Mouse (Mus musculus) heart, embryonic 13.5 days (tissue): ENCODE results near the gene Cspg5. TPM values are rescaled to one million over a fixed set of nuclear protein-coding genes. Genes with fewer than 3 reads are reported as not detected.

ENCODE experiments used
- ATAC-seq: fragments of 200-750 bp; cut with Nextera tagmentation; 2 replicates; pipeline ENCODE4 v1.8.0; 2017; ENCODE audit warnings: moderate TSS enrichment; ENCODE audit not compliant: insufficient number of reproducible peaks, low FRiP score, low TSS enrichment; ENCODE audit errors: extremely low read depth
- H3K27ac ChIP-seq: fragments of 300-500 bp; sonication (generic); replicated peaks from 2 replicates; pipeline ENCODE4 v1.5.1; 2015; ENCODE audit warnings: moderate library complexity, mild to moderate bottlenecking, inconsistent platforms
- H3K27me3 ChIP-seq: fragments of 300-500 bp; sonication (generic); replicated peaks from 2 replicates; pipeline ENCODE4 v1.6.1; 2015; ENCODE audit warnings: mild to moderate bottlenecking, inconsistent platforms
- H3K36me3 ChIP-seq: fragments of 300-500 bp; sonication (generic); 2 replicates; pipeline ENCODE4 v1.6.1; 2015; ENCODE audit warnings: mild to moderate bottlenecking, inconsistent platforms
- H3K4me1 ChIP-seq: fragments of 300-500 bp; sonication (generic); 2 replicates; pipeline ENCODE4 v1.6.1; 2015; ENCODE audit warnings: inconsistent platforms
- H3K4me2 ChIP-seq: fragments of 300-500 bp; sonication (generic); 2 replicates; pipeline ENCODE4 v1.6.1; 2015; ENCODE audit warnings: inconsistent platforms, mild to moderate bottlenecking, moderate library complexity
- H3K4me3 ChIP-seq: fragments of 300-500 bp; sonication (generic); 2 replicates; pipeline ENCODE4 v1.5.1; 2015; ENCODE audit warnings: moderate library complexity, mild to moderate bottlenecking, inconsistent platforms
- H3K9ac ChIP-seq: fragments of 300-500 bp; sonication (generic); 2 replicates; pipeline ENCODE4 v1.6.1; 2015; ENCODE audit warnings: inconsistent platforms, mild to moderate bottlenecking, moderate library complexity
- H3K9me3 ChIP-seq: fragments of 300-500 bp; sonication (generic); 2 replicates; pipeline ENCODE4 v1.6.1; 2016; ENCODE audit warnings: inconsistent platforms
- WGBS: fragments of 180-500 bp; shearing (Covaris S2); methylation state at CpG from one replicate; pipeline ENCODE4 v1.1.7; 2015; ENCODE audit warnings: mixed read lengths; 5-methylcytosine and 5-hydroxymethylcytosine counted together
- polyA plus RNA-seq: library from polyadenylated mRNA; unstranded; fragments of >200 nt; fragmentation: Nextera tagmentation; extraction: Ambion mirVana; gene quantifications from 2 replicates; pipeline ENCODE4 v1.2.1, GENCODE M21; 2015

Gene Cspg5
- 2.3 and 2.7 TPM in 2 replicates for polyA plus RNA-seq

DNA sequence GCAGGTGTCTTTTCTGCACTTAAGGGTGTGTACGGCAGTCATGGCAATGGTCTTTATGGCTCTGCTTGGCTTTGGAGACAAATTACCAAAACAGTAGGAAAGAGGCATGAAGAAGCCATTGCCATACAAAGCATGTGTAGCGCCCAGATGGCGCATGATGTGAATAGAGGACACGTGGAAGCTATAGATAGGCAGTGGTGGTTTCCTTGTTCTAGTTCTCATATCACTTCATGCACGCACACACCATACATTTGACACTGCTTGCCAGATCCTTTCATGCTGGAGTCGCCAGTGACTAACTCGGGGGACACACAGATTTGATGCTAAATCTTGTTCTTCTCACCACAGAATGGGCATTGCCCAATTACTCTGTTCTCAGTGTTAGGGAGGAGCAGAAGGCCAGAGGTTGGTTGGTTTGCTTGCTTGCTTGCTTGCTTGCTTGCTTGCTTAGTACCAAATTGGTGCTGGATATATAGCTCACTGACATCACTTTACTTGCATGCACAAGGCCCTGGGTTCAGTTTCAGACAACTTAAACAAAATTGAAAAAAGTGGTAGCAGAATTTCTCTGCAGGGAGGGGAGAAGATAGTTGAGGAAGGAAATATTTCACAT, at the start of gene Cspg5:
Gene Cspg5, plus strand, starts transcription at position 563 of the 613 bp plus-strand sequence.
- peak within 1 kb of the TSS; percentile 100 for H3K4me2 ChIP-seq
- H3K27me3 ChIP-seq: peaks cover 47% of the 10 kb centered on the region
- no peak for ATAC-seq
- H3K36me3 ChIP-seq: peaks cover 32% of the 10 kb centered on the region
- H3K4me1 ChIP-seq: peaks cover 15% of the 10 kb centered on the region
- no peak within 1 kb of the TSS for H3K27ac ChIP-seq
- no peaks in the 10 kb centered on the region for H3K9me3 ChIP-seq
- H3K4me3 ChIP-seq: peak within 1 kb of the TSS; percentile 77
- 87% methylated on average over 7 of the region's 7 CpGs for WGBS
- H3K9ac ChIP-seq: no peak within 1 kb of the TSS

DNA sequence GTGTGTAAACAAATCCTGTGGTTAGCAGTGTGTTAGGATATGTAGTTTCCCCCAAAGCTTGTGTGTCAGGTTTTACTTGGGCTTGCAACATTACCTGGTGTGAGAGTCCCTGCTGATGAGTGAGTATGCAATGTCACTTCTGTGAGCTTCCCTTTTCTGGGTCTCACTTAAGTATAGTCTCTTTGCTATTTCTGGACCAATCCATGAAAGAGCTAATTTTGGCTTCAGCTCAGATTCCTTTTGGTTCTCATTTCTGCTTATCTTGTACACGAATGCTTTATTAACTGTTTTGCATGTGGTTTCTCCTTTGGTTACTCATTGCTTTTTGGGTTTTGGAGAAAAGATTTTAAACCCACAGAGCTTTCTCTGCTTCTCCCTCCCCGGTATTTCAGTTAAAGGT, 43.7 kb upstream of the Cspg5 start:
- peak overlapping the region; percentile 70 for H3K27ac ChIP-seq
- H3K27me3 ChIP-seq: no peaks in the 10 kb centered on the region
- H3K4me1 ChIP-seq: peaks cover 11% of the 10 kb centered on the region
- no peak for ATAC-seq
- no peaks in the 10 kb centered on the region for H3K9me3 ChIP-seq
- H3K36me3 ChIP-seq: peaks cover 81% of the 10 kb centered on the region
- H3K4me3 ChIP-seq: no peak overlapping the region
- peak overlapping the region; percentile 28 for H3K4me2 ChIP-seq
- no peak overlapping the region for H3K9ac ChIP-seq
- WGBS: 63% methylated on average over 2 of the region's 2 CpGs

DNA sequence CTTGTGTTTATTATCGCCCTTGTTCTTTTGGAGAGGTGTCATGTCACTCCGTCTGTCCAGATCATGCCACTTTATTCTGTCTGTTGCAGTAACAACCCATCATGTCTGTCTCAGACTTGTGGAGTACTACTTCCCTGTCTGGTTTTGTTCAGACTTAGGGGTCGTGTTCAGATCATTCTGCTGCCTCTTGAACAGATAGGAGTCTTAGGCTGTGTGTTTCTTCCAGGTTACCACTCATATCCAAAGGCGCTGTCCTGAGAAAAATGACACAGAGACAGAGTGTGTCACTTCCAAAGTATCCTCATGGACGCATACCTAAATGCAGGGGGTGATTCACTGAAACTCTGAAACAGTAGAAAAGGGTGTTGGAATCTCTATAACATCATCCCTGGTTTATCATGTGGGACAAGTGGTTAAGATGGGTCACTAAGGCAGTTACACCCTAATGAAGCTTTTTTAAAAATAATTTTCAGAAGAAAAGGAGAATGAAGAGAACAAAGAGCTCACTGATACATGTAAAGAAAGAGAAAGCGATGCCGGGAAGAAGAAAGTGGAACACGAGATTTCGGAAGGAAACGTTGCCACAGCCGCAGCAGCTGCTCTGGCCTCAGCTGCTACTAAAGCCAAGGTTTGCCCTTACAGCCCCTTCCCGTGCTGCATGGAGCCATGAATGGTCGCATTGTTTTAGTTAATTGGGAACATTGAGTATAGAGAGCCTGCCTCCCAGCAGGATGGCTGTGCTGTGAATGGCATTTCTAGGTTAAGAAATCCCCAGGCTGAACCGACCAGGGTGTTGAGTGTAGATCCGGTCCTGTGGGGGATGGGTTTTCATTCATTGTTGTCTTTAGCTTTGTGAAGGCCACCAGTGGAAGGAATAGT, 37.8 kb upstream of the Cspg5 start:
- WGBS: 63% methylated on average over 15 of the region's 15 CpGs
- peak overlapping the region; percentile 30 for H3K27ac ChIP-seq
- no peak for ATAC-seq
- H3K9me3 ChIP-seq: no peaks in the 10 kb centered on the region
- H3K36me3 ChIP-seq: peaks cover 86% of the 10 kb centered on the region
- no peak overlapping the region for H3K4me3 ChIP-seq
- 0 out of 2 replicates have a peak overlapping the region, but pooled peaks have one; percentile 11 for H3K9ac ChIP-seq
- peaks cover 15% of the 10 kb centered on the region for H3K4me1 ChIP-seq
- no peak overlapping the region for H3K4me2 ChIP-seq
- no peaks in the 10 kb centered on the region for H3K27me3 ChIP-seq

DNA sequence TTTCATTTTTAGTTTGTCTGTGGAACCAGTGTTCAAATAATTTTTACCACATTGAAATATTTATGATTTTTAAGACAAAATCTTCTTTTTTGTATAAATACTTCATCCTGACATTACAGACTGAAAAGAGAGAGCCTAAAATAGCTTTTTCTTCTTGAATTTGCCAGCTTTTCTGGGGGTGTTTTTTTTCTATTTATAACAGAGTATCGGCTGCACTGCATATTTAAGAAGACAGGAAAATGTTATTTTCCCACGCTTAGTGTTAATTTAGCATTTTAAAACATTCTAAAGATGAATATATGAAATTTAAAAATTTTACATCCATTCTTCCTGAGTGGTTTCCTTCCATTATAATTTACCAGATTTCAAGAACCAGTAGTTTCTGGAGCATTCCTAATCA, 37.1 kb upstream of the Cspg5 start:
- no peak overlapping the region for H3K27ac ChIP-seq
- WGBS: 88% methylated on average over 2 of the region's 2 CpGs
- ATAC-seq: no peak
- peaks cover 15% of the 10 kb centered on the region for H3K4me1 ChIP-seq
- H3K9ac ChIP-seq: no peak overlapping the region
- no peak overlapping the region for H3K4me3 ChIP-seq
- H3K36me3 ChIP-seq: peaks cover 90% of the 10 kb centered on the region
- no peaks in the 10 kb centered on the region for H3K9me3 ChIP-seq
- H3K27me3 ChIP-seq: no peaks in the 10 kb centered on the region
- no peak overlapping the region for H3K4me2 ChIP-seq

DNA sequence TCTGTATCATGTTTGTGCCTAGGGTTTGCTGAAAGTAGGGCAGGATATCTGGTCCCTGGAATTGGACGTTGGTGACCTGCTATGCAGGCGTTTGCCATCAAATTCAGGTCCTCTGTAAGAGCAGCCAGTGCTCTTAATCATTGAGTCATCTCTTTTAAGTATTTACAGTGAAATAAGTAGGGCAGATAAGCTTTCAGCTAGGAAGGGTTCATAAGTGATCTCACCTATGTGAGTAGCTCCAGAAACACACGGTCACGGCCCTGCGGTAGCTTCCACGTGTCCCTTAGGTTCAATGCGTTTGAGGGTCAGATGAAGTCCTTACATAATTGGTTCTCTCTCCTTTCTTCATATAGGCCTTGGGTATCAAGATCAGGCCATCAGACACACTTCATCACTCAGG, 35.3 kb upstream of the Cspg5 start:
- Histone ChIP-seq H3K36me3 (peaks cover 92% of the 10 kb centered on the region), H3K9ac (no peak overlapping the region), H3K4me3 (no peak overlapping the region), H3K27ac (no peak overlapping the region), H3K27me3 (no peaks in the 10 kb centered on the region), H3K9me3 (no peaks in the 10 kb centered on the region), H3K4me2 (no peak overlapping the region), H3K4me1 (peaks cover 15% of the 10 kb centered on the region)
- no peak for ATAC-seq
- 64% methylated on average over 7 of the region's 7 CpGs for WGBS

DNA sequence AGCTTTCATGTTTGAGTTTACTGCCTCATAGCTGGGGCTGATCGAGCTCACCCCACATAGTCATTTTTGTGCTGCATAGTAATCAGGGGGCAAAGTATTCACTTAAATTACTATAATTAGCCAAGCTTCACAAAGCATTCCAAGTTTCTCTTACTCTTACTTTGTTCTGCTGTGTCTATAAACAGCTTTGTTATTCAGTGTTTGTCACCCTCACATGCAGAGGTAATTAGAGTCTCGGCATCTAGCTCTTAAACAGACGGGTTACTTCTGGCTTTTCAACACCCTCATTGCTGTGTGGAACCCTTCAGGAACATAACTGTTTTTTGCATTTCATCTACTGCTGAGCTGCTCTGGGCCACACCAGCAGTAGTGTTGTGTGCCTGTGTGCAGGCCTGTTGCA, 34.6 kb upstream of the Cspg5 start:
- Histone ChIP-seq H3K4me2 (no peak overlapping the region), H3K9ac (no peak overlapping the region), H3K9me3 (no peaks in the 10 kb centered on the region), H3K4me1 (peaks cover 15% of the 10 kb centered on the region), H3K27ac (no peak overlapping the region; the same call in 1 of the 2 replicates), H3K4me3 (no peak overlapping the region), H3K27me3 (no peaks in the 10 kb centered on the region), H3K36me3 (peaks cover 92% of the 10 kb centered on the region)
- no peak for ATAC-seq
- WGBS: 71% methylated on average over 3 of the region's 3 CpGs

DNA sequence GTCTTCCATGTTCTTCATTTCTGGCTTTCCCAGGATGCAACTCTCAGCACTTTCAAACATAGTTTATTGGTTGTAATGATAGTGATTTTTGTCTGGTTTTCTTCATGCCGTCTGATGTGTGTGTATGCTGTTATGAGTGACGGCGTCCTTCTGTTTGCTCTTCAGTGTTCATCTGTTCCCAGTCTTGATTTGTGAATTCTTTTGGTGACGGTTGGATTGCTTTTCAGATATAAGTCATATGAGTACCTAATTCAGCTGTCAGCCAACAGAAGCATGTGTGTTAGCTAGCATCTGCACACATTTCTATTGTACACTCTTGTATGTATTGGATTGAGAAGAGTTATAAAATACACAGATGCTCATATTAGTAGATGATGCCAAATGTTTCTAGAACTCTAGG, 19.3 kb upstream of the Cspg5 start:
- H3K4me2 ChIP-seq: no peak overlapping the region
- no peaks in the 10 kb centered on the region for H3K27me3 ChIP-seq
- H3K9ac ChIP-seq: no peak overlapping the region
- 84% methylated on average over 4 of the region's 4 CpGs for WGBS
- peaks cover 93% of the 10 kb centered on the region for H3K36me3 ChIP-seq
- no peaks in the 10 kb centered on the region for H3K4me1 ChIP-seq
- no peaks in the 10 kb centered on the region for H3K9me3 ChIP-seq
- no peak overlapping the region for H3K4me3 ChIP-seq
- H3K27ac ChIP-seq: no peak overlapping the region
- no peak for ATAC-seq

DNA sequence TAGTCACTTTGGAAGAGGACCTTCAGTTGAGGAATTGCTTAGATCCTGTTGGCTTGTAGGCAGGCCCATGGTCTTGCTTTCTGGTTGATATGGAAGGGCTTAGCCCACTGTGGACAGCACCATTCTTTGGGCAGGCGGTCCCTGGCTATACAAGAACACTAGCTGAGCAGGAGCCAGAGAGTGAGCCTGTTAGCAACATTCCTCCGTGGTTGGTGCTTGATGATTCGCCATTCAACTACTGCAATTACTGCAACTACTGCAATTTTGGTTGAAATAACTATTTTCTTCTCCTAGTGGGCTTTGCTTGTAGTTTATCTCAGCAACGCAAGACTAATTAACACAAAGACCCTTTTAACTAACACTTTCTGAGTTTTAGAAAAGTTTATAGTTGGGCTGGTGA, 17.4 kb upstream of the Cspg5 start:
- Histone ChIP-seq H3K27ac (no peak overlapping the region), H3K4me1 (no peaks in the 10 kb centered on the region), H3K36me3 (peaks cover 90% of the 10 kb centered on the region), H3K4me2 (no peak overlapping the region), H3K4me3 (no peak overlapping the region), H3K9me3 (no peaks in the 10 kb centered on the region), H3K9ac (no peak overlapping the region), H3K27me3 (no peaks in the 10 kb centered on the region)
- 88% methylated on average over 4 of the region's 4 CpGs for WGBS
- ATAC-seq: no peak

DNA sequence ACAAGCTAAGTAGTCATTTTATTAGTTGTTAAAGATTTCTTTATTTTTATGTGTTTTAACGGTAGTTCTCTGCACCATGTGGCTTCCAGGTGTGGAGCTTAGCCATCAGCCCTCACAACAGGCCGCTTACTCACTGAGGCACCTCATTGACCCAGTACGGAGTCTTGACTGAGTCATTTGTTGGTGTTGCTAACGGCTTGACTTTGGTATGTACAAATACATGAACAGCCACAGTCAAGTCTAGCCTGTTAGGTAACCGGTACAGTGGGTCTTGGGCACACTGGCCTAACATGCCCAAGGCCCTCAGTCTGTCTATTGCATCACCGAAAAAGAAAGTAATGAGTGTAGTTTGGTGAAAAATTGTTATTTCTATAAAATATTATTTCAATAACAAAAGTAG, 14.9 kb upstream of the Cspg5 start:
- no peak overlapping the region for H3K9ac ChIP-seq
- WGBS: 89% methylated on average over 6 of the region's 6 CpGs
- no peak overlapping the region for H3K27ac ChIP-seq
- H3K36me3 ChIP-seq: peaks cover 90% of the 10 kb centered on the region
- no peaks in the 10 kb centered on the region for H3K4me1 ChIP-seq
- no peak overlapping the region for H3K4me3 ChIP-seq
- H3K4me2 ChIP-seq: no peak overlapping the region
- no peaks in the 10 kb centered on the region for H3K27me3 ChIP-seq
- no peaks in the 10 kb centered on the region for H3K9me3 ChIP-seq
- no peak for ATAC-seq

DNA sequence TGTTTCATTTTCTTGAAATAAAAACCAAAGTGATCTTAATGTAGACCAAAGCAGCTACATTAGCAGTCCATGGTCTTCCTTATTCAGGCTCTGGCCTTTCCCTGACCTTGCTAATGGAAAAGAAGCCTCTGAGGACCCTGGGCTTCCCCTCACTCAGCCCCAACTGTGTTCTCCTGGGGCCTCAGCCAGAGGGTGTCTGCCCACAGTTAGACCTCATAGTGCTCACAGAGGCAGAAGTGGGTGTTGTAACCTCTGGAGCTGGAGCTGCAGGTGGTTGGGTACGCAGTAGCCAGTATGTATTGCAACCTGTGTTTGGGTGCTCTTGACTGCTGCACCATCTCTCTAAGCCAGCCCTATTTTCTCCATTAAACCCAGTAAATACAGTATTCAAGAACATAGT, 14.5 kb upstream of the Cspg5 start:
- no peaks in the 10 kb centered on the region for H3K4me1 ChIP-seq
- no peak overlapping the region for H3K4me2 ChIP-seq
- H3K9ac ChIP-seq: no peak overlapping the region
- H3K9me3 ChIP-seq: no peaks in the 10 kb centered on the region
- no peak overlapping the region for H3K27ac ChIP-seq
- H3K27me3 ChIP-seq: no peaks in the 10 kb centered on the region
- ATAC-seq: no peak
- 80% methylated on average over 1 of the region's 1 CpGs for WGBS
- no peak overlapping the region for H3K4me3 ChIP-seq
- H3K36me3 ChIP-seq: peaks cover 90% of the 10 kb centered on the region

DNA sequence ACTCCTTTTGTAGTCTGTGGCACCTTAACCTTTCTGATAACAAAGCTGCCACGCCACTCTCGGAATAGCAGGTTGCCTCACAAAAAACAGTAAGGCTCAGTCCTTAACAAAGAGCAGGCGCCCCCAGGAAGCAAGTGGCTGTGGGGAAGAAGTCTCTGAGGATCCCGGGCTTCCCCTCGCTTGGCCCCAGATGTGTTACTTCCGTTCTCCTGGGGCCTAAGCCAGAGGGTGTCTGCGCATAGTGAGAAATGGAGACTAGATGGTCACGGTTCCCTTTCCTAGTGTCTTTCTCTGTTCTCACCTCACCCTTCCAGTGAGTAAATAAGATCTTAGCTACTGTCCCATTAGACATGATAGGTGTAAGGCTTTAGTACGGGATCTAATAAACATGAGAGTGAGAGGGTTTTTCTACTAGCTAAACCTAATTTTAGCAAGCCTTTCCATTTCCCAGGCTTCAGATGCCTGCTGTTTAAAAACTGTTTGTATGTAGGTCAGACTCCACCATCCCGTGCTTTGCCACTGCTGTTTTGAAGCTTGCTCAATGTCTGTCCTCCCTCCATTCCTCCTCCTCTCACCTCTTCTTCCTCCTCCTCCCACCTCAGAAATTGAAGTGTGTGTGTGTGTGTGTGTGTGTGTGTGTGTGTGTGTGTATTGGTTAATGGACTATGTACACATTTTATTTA, 13.9 kb upstream of the Cspg5 start:
- H3K4me3 ChIP-seq: no peak overlapping the region
- H3K4me2 ChIP-seq: no peak overlapping the region
- H3K27me3 ChIP-seq: no peaks in the 10 kb centered on the region
- WGBS: 67% methylated on average over 10 of the region's 10 CpGs
- ATAC-seq: no peak
- H3K4me1 ChIP-seq: no peaks in the 10 kb centered on the region
- no peak overlapping the region for H3K9ac ChIP-seq
- no peaks in the 10 kb centered on the region for H3K9me3 ChIP-seq
- H3K27ac ChIP-seq: peak overlapping the region; percentile 39; the same call in 1 of the 2 replicates
- H3K36me3 ChIP-seq: peaks cover 90% of the 10 kb centered on the region
